Mouse (Mus musculus) brain, embryonic 14.5 days (tissue): ENCODE measurements at regions not wholly inside any gene's neighbourhood (a gene's known extent, or its start where the extent isn't known, plus 50 kb on each side); places are given as distances from the start of the nearest gene placed in this dataset.

Experiments
- CTCF ChIP-seq: fragments of 200-500 bp; IDR thresholded peaks from 2 replicates; pipeline ENCODE4 v1.5.1; 2012; ENCODE audit warnings: inconsistent platforms, mild to moderate bottlenecking, moderate library complexity, borderline replicate concordance; ENCODE audit not compliant: insufficient read depth, insufficient read length; ENCODE audit errors: extremely low read depth
- POLR2A ChIP-seq: fragments of 200-500 bp; IDR thresholded peaks from 2 replicates; pipeline ENCODE4 v1.6.1; 2012; ENCODE audit warnings: mild to moderate bottlenecking, inconsistent platforms, borderline replicate concordance; ENCODE audit not compliant: poor library complexity, insufficient read depth, insufficient read length, severe bottlenecking; ENCODE audit errors: extremely low read depth

DNA sequence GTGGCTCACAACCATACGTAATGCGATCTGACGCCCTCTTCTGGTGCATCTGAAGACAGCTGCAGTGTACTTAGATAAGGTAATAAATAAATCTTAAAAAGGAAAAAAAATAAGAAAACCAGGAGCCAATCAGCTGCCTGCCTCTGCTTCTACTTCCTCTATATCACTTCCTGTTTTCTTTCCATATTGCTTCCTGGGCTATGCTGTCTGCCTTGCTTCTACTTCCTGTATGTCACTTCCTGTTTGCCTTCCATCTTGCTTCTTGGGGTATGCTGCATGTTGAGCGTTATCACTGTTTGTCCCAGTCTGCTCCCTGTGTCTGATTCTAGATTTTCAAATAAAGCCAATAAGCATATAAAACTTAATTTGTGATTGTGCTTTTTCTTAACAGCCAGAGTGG is 85.3 kb upstream of the Slc28a3 start:
- TF ChIP-seq CTCF = no peak
- no peak for TF ChIP-seq POLR2A
